Mouse (Mus musculus) bone marrow macrophage, adult 2 months (primary cell): ENCODE measurements around the gene D10Jhu81e.

Experiments used
- CTCF ChIP-seq: IDR thresholded peaks from 2 replicates; pipeline ENCODE4 v1.5.1; 2012; ENCODE audit warnings: low read depth, mild to moderate bottlenecking, low read length, moderate library complexity
- POLR2A ChIP-seq: IDR thresholded peaks from 2 replicates; pipeline ENCODE4 v1.6.1; 2012; ENCODE audit warnings: mild to moderate bottlenecking, low read depth, low read length, borderline replicate concordance

DNA sequence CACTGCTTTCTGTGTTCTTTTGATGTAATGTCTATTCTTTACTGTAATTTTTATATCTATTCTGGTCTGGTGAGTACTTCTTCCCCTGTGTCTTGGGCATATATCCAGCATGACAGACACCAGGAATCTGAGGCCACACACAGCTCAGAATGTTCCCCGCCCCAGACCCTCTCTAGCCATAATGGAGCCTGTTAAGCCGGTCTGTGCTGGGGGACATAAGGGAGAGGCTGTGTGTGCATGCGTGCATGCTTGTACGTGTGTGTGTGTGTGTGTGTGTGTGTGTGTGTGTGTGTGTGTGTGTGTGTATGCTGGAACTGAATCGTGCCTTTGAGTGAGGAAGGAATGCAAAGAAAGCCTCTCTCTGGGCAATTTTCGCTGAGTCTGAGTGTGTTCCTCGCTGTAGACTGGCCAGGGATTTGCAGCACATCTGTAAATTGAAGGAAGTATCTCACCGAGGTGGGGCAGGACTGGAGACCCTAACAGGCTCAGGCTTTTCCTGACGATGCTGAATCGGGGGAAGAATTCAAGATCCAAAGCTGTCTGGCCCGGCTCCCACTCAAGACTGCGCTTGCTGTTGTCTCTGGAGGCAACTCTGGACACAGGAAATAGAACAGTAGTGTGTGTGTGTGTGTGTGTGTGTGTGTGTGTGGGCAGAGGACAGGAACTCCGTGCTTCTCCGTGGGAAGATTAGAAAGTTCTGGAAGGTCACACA lies 30.6 kb downstream of the D10Jhu81e start:
- no peak for TF ChIP-seq POLR2A
- no peak for TF ChIP-seq CTCF
